Mouse (Mus musculus) cortical plate, adult 2 months (tissue): ENCODE data around the gene Gm10563. TPM values are rescaled to one million over a fixed set of nuclear protein-coding genes. Genes with fewer than 3 reads are reported as not detected.

Experiments
- H3K27ac ChIP-seq: fragments of 200-500 bp; 2 replicates; pipeline ENCODE4 v1.5.1; 2012; ENCODE audit warnings: low read length, control low read depth, inconsistent platforms; ENCODE audit not compliant: insufficient read depth
- H3K4me1 ChIP-seq: fragments of 200-500 bp; 2 replicates; pipeline ENCODE4 v1.6.1; 2011; ENCODE audit warnings: low read length; ENCODE audit not compliant: control insufficient read depth, insufficient read depth
- H3K4me3 ChIP-seq: fragments of 200-500 bp; 2 replicates; pipeline ENCODE4 v1.5.1; 2011; ENCODE audit warnings: mild to moderate bottlenecking, low read length, control low read depth; ENCODE audit not compliant: insufficient read depth
- CTCF ChIP-seq: fragments of 200-500 bp; IDR thresholded peaks from 2 replicates; pipeline ENCODE4 v1.5.1; 2011; ENCODE audit warnings: mild to moderate bottlenecking, control low read depth, low read length; ENCODE audit not compliant: insufficient read depth; ENCODE audit errors: extremely low read depth
- POLR2A ChIP-seq: fragments of 200-500 bp; IDR thresholded peaks from 2 replicates; pipeline ENCODE4 v1.6.1; 2011; ENCODE audit warnings: mild to moderate bottlenecking, low read length, control low read depth; ENCODE audit not compliant: insufficient read depth; ENCODE audit errors: extremely low read depth
- polyA plus RNA-seq: library from polyadenylated mRNA; depleted of rRNA; stranded (reverse); fragments of >200 nt; gene quantifications from 2 replicates; pipeline ENCODE4 v1.2.3, GENCODE M21; 2012

The Gm10563 gene
- polyA plus RNA-seq, 1 experiment: not detected

DNA sequence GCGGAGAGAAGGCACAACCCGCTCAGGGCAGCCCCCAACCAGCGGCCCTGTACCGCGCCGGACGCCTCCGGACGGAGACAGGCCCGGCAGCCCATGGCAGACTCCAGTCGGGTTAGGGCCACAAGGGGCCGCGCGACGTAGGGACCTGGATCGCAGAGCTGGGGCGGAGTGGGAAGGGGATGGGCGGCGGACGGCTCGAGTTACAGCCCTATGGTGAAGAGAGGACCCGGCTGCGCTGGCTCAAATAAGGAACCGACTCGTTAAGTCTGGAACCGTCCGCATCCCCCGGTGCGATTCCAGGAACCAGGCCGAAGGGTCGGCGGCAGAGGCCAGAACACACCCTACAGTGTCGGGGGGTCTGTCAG is 7.9 kb upstream of the Gm10563 start, which contains the start of gene Mmp23:
Mmp23 (minus strand) TSS at position 299 of the 365 bp plus-strand sequence.
- TF ChIP-seq CTCF (no peak), POLR2A (no peak)
- no peak within 1 kb of the TSS for H3K4me3 ChIP-seq
- no peak within 1 kb of the TSS for H3K27ac ChIP-seq
- H3K4me1 ChIP-seq: no peaks in the 10 kb centered on the region

DNA sequence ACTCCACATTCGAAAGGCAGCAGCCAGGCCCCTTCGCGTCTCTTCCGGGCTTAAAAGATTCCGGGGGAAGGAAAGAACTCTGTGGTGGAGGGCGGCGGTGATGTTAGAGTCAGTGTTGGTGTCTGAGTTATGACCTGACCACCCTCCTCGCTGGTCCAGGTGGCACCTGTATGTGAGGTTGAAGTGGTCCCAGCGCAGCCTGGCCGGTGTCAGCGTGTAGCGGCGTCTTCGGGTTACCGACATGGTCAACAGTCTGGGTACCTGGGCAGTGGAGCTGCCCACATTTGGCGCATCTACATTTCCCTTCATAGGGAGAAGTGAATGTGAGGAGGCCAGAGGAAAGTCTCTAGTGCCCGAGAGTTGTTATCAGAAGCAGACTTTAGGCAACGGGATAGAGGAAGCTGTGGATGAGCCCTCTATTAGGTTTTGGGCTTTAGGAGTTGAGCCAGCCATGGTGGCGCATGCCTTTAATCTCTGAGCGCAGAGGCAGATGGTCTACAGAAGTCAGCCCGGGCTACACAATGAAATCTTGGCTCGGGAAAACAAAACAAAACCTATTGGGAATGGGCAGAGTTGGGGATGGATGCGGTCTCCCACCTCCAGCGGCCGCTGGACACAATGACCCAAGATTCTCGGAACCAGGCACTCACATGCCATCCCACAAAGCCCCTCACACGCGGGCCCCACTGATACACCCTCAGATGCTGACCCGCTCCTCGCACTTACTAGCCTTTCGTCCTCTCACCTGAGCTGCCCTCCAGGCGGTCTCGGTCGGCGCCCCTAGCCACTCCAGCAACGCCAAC is 7.3 kb upstream of the Gm10563 start:
- Histone ChIP-seq H3K27ac (no peak overlapping the region), H3K4me3 (no peak overlapping the region), H3K4me1 (no peaks in the 10 kb centered on the region)
- no peak for TF ChIP-seq POLR2A
- TF ChIP-seq CTCF: no peak

DNA sequence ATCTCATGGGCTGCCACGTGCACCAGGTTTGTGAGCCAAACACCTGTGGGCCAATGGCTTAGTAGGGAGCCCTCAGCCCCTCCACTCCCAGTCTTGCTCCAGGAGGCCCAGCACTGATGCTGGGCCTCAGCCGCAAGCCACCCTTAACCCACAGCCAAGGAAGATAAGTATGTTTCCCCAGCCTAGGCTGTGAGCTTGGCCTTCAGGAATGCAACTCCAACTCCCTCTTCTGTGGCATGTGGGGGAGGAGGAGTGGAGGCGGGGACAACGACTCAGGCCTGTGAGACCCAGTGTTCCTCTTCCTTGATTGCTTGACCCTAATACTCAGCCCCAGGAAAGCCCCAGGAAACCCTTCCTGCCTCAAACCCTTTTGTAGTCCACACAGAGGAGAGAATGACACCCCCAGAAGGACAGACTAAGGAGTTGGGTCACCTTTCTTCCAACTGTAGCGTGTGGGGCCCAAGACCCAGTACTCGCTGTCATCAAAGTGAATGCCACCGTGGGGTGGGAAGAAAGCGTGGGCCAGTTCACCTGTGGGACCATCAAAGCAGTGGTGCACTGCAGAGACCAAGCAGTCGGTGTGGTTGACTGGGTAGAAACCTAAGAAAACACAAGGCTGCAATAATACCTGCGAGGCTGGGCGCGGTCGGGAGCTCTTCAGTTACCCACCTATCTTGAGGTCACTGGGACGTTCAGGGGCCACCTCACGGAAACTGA is 6.5 kb upstream of the Gm10563 start:
- Histone ChIP-seq H3K4me3 (no peak overlapping the region), H3K4me1 (no peaks in the 10 kb centered on the region), H3K27ac (no peak overlapping the region)
- TF ChIP-seq CTCF: no peak
- TF ChIP-seq POLR2A: no peak

DNA sequence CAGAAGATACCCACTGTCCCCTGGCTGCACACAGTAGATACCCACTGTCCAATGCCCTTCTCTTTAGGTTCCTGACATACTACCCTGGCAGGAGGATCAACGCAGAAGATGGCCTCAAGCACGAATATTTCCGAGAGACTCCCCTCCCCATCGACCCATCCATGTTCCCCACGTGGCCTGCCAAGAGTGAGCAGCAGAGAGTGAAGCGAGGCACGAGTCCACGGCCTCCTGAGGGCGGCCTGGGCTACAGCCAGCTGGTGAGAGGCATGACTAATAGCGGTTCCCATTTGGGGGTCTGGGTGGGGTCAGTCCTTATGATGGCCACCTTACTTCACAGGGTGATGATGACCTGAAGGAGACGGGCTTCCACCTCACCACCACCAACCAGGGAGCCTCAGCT is 4.1 kb upstream of the Gm10563 start:
- TF ChIP-seq CTCF: no peak
- TF ChIP-seq POLR2A: no peak
- no peak overlapping the region for H3K4me3 ChIP-seq
- H3K4me1 ChIP-seq: no peaks in the 10 kb centered on the region
- H3K27ac ChIP-seq: no peak overlapping the region

DNA sequence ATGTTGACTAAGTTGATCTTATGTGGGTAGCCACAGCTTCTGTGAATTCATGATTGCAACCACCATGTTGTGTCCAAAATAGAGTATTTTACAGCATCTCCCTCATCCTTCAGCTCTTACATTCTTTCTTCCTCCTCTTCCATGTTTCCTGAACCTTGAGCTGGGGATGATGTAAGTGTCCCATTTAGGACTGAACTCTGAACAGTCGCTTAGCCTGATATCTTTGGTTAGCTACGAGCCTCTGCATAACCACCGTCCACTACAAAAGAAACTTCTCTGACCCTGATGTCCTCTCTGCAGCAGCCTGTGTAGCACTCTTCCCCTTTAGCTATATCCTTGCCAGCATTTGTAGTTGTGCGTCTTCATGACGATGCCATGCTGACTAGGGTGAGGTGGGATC is 513 bp upstream of the Gm10563 start:
- TF ChIP-seq CTCF: no peak
- no peak for TF ChIP-seq POLR2A
- Histone ChIP-seq H3K4me3 (no peak overlapping the region), H3K27ac (no peak overlapping the region), H3K4me1 (no peaks in the 10 kb centered on the region)

DNA sequence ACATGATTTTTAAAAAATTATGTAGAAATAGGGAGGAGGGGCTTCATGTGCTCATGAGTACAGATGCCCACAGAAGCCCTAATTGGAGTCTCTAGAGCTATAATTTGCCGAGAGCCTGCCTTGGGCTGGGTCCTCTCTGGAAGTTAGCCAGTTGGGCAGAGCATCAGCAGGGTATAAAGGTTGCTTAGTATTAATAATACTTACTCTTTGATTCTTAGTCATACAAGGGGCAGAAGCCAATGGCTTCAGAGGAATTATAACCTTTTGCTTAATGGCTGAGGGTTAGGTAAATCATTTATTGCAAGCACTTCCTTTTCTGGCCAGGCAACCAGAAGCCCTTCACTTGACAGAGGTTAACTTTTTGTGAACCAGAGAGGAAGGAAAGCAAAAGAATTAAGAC is 1.7 kb downstream of the Gm10563 start:
- TF ChIP-seq CTCF (no peak), POLR2A (no peak)
- Histone ChIP-seq H3K4me1 (no peaks in the 10 kb centered on the region), H3K27ac (no peak overlapping the region), H3K4me3 (no peak overlapping the region)

DNA sequence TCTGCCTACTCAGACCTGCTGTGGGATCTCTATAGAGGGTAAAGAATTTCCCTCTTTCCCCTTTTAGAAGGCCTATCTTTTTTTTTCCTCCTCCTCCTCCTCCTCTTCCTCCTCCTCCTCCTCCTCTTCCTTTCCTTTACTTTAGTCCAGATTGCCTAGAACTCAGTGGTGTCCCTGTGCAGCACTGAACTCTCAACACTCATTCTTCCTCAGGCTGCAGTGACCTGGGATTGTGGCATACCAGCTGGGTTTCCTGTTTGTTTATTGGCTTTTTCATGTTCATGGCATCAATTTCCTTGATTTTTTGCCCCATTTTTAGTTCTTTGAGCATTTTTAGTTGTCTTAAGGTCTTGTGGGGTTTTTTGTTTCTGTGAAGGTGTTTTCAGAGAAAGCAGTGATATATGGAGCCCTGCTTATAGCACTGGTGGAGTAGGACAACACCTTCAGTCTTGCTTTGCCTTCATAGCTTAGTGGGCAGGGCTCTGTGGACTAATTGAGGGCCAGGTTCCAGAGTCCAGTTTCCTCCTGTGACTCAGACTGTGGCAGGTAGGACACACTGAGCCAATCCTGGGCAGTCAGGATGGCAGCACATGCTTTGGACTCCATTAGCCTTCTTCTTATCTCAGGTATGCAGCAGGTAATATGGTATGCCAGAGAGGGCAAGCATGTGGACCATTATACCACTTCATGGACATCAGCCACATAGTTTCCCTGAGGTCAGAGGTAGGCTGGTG is 9.3 kb downstream of the Gm10563 start:
- TF ChIP-seq POLR2A: no peak
- no peak for TF ChIP-seq CTCF
- Histone ChIP-seq H3K4me1 (no peaks in the 10 kb centered on the region), H3K4me3 (no peak overlapping the region), H3K27ac (no peak overlapping the region)

DNA sequence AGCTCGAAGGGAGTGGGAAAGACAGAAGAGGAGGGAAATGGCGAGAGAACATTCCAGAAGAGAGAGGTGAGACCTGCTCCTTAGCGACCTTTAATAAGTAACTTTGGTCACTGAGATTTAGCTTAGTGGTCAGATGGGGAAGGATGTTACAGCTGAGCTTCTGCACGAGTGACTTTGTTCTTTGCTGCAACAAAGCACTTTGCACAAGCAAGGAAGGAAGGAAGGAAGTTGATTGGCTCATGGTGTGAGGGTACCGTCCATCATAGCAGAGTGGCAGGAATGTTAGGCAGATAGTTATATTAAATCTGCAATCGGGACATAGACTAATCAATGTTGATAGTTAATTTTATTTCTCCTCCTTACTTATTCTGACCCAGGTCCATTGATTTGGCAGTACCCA is 14.9 kb downstream of the Gm10563 start:
- Histone ChIP-seq H3K27ac (no peak overlapping the region), H3K4me1 (no peaks in the 10 kb centered on the region; the same call in 1 of the 2 replicates), H3K4me3 (no peak overlapping the region)
- TF ChIP-seq POLR2A: no peak
- TF ChIP-seq CTCF: no peak

DNA sequence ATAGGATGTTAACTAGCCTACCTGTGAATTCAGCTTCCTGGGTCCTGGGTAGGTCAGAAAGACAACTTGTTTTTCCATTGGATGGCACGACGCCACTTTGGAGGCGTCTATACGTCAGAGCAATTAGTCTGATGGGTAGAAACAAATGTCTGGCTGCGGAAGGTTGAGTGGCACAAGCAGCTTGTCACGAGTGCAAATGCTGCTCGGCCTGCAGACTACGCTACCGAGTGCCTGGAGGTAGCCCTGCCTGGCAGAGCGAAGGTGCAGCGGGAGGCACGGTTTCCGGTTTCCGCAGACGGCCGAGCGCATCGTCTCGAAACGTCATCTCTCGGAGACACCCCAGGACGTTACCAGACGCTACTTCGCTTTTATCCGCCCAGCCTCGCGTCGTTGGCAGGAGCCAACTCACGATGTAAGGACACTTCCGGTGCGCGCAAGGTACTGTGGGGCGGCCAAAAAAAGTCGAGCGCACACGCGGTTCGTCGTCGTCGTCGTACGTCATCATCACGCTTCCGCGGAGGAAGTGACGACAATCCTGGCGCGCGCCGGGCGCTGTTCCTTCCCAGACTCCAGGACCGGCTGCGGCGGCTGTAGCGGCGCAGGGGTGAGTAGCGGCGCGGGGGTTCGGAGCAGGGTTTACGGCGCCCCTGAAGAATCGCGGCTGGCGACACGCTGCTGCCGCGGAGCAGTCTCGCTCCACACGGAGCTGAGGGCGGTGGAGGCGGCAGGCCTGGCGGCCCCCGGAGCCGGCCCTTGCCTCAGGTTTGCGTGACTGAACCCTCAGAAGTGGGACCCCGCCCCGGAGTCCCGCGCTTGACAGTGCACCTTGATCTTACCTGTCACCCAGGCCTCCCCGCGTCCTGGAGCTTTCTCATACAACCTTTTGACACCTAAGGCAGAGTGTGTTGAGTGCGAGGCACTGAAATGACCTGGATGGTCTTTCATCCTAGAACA is 20.6 kb downstream of the Gm10563 start, which contains the start of gene Cdk11b:
Cdk11b (plus strand) TSS at position 517 of the 954 bp plus-strand sequence.
- Histone ChIP-seq H3K4me1 (no peaks in the 10 kb centered on the region; the same call in 1 of the 2 replicates), H3K27ac (peak within 1 kb of the TSS; percentile 69), H3K4me3 (peak within 1 kb of the TSS; percentile 63)
- peak; percentile 91 for TF ChIP-seq POLR2A
- TF ChIP-seq CTCF: no peak

DNA sequence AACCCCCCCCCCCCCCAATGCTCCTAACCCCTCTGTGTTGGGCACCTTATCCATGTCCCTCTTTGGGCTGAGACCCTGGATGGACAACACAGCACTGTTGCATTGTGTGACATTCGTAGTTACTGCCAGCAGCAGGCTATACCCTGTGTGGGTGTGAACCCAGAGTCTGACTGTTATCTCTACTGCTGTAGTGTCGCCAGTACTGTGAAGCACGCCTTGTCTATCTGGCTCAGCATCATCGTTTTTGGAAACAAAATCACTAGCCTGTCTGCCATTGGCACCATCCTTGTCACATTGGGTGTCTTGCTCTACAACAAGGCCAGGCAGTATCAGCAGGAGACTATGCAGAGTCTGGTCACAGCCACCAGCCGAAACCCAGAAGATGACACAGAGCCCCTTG is 26.9 kb downstream of the Gm10563 start:
- TF ChIP-seq POLR2A (no peak), CTCF (no peak)
- no peak overlapping the region for H3K27ac ChIP-seq
- H3K4me3 ChIP-seq: no peak overlapping the region
- H3K4me1 ChIP-seq: no peaks in the 10 kb centered on the region
